Mouse (Mus musculus) adipocyte (in vitro differentiated cells): Measurements from ENCODE around the gene Rpn1.
"Not testable (repeated sequence)": the region's sequence is repeated elsewhere in the genome, so short reads cannot be mapped to it uniquely, and the experiment has no call there.

Experiments
- DNase-seq: peaks from one replicate; pipeline ENCODE4 v3.0.0-alpha.2; 2016; ENCODE audit warnings: low spot score

Gene Rpn1

GRCm38 (mm10) chr6:88121781-88122180, 37.5 kb downstream of the Rpn1 start:
- no peak for DNase-seq

GRCm38 (mm10) chr6:88123150-88123857, 39.0 kb downstream of the Rpn1 start:
- DNase-seq, result no peak

GRCm38 (mm10) chr6:88123858-88124261, 39.6 kb downstream of the Rpn1 start:
- peak; percentile 65 for DNase-seq

- DNase-seq, result no peak
Measured at GRCm38 (mm10) chr6:88124551-88124950, 40.3 kb downstream of the Rpn1 start.

GRCm38 (mm10) chr6:88125815-88126214, 41.5 kb downstream of the Rpn1 start:
- DNase-seq, result not testable (repeated sequence)

GRCm38 (mm10) chr6:88131521-88131920, 47.2 kb downstream of the Rpn1 start:
- DNase-seq, result no peak

- no peak for DNase-seq
Measured at GRCm38 (mm10) chr6:88132051-88132450, 47.8 kb downstream of the Rpn1 start.

GRCm38 (mm10) chr6:88133061-88133460, 48.8 kb downstream of the Rpn1 start:
- no peak for DNase-seq

GRCm38 (mm10) chr6:88133878-88134277, 49.6 kb downstream of the Rpn1 start:
- no peak for DNase-seq

- DNase-seq, result no peak
Measured at GRCm38 (mm10) chr6:88136201-88136631, 51.9 kb downstream of the Rpn1 start.

- no peak for DNase-seq
Measured at GRCm38 (mm10) chr6:88138485-88138884, 54.2 kb downstream of the Rpn1 start.

GRCm38 (mm10) chr6:88140264-88140663, 56.0 kb downstream of the Rpn1 start:
- DNase-seq, result peak; percentile 84

GRCm38 (mm10) chr6:88145793-88146192, 61.5 kb downstream of the Rpn1 start:
- no peak for DNase-seq

GRCm38 (mm10) chr6:88146576-88146975, 62.3 kb downstream of the Rpn1 start:
- DNase-seq, result no peak

GRCm38 (mm10) chr6:88147411-88148003, 63.2 kb downstream of the Rpn1 start:
- DNase-seq, result no peak

GRCm38 (mm10) chr6:88151335-88151734, 67.1 kb downstream of the Rpn1 start:
- no peak for DNase-seq

GRCm38 (mm10) chr6:88152127-88152705, 67.9 kb downstream of the Rpn1 start:
- no peak for DNase-seq

GRCm38 (mm10) chr6:88152979-88153378, 68.7 kb downstream of the Rpn1 start:
- no peak for DNase-seq
